Mouse (Mus musculus) lung, embryonic 14.5 days (tissue): ENCODE measurements around the gene Vwa5b1. TPM values are rescaled to one million over a fixed set of nuclear protein-coding genes. Genes with fewer than 3 reads are reported as not detected.

Experiments
- ATAC-seq: fragments of 200-750 bp; cut with Nextera tagmentation; 2 replicates; pipeline ENCODE4 v1.8.0; 2017; ENCODE audit warnings: mild to moderate bottlenecking, moderate TSS enrichment, moderate library complexity; ENCODE audit not compliant: insufficient read depth
- DNase-seq: peaks from one replicate; pipeline ENCODE4 v3.0.0-alpha.2; 2015
- H3K27ac ChIP-seq: fragments of 300-500 bp; sonication (generic); 2 replicates; pipeline ENCODE4 v1.5.1; 2014; ENCODE audit warnings: low read depth, mild to moderate bottlenecking, moderate library complexity
- H3K27me3 ChIP-seq: fragments of 300-500 bp; sonication (generic); 2 replicates; pipeline ENCODE4 v1.6.1; 2014; ENCODE audit warnings: low read length, control low read depth; ENCODE audit not compliant: insufficient read depth
- H3K36me3 ChIP-seq: fragments of 300-500 bp; sonication (generic); 2 replicates; pipeline ENCODE4 v1.6.1; 2014; ENCODE audit warnings: control low read depth; ENCODE audit not compliant: insufficient read depth
- H3K4me1 ChIP-seq: fragments of 300-500 bp; sonication (generic); 2 replicates; pipeline ENCODE4 v1.6.1; 2014; ENCODE audit warnings: antibody characterized with exemption, control low read depth; ENCODE audit not compliant: insufficient read depth
- H3K4me2 ChIP-seq: fragments of 300-500 bp; sonication (generic); 2 replicates; pipeline ENCODE4 v1.6.1; 2014; ENCODE audit warnings: mild to moderate bottlenecking
- H3K4me3 ChIP-seq: fragments of 300-500 bp; sonication (generic); 2 replicates; pipeline ENCODE4 v1.5.1; 2014; ENCODE audit warnings: low read depth, low read length
- H3K9ac ChIP-seq: fragments of 300-500 bp; sonication (generic); 2 replicates; pipeline ENCODE4 v1.6.1; 2014
- H3K9me3 ChIP-seq: fragments of 300-500 bp; sonication (generic); 2 replicates; pipeline ENCODE4 v1.6.1; 2016; ENCODE audit warnings: low read depth, low read length, control low read depth
- CTCF ChIP-seq: IDR thresholded peaks from 2 replicates; pipeline ENCODE4 v1.5.1; 2016; ENCODE audit warnings: antibody characterized with exemption, low read depth
- WGBS: fragments of 180-500 bp; shearing (Covaris S2); extraction: QIAGEN DNeasy Blood & Tissue Kit; methylation state at CpG from one replicate; pipeline ENCODE4 v1.1.7; 2014; 5-methylcytosine and 5-hydroxymethylcytosine counted together
- polyA plus RNA-seq: library from polyadenylated mRNA; unstranded; fragments of >200 nt; fragmentation: Nextera tagmentation; extraction: Ambion mirVana; gene quantifications from 2 replicates; pipeline ENCODE4 v1.2.1, GENCODE M21; 2014

Gene Vwa5b1
- polyA plus RNA-seq: 0.11 and 0.15 TPM in 2 replicates

- Histone ChIP-seq H3K27me3 (no peaks in the 10 kb centered on the region), H3K36me3 (no peaks in the 10 kb centered on the region), H3K27ac (no peak within 1 kb of the TSS), H3K9me3 (no peaks in the 10 kb centered on the region), H3K4me2 (no peak within 1 kb of the TSS), H3K4me3 (no peak within 1 kb of the TSS), H3K9ac (no peak within 1 kb of the TSS), H3K4me1 (no peaks in the 10 kb centered on the region)
- 10% methylated on average over 8 of the region's 8 CpGs for WGBS
- ATAC-seq: no peak
- DNase-seq: peak; percentile 3
- no peak for TF ChIP-seq CTCF
Measured at GRCm38 (mm10) chr4:138635428-138636145, at the start of gene Vwa5b1. Gene Vwa5b1, minus strand, starts transcription at chr4:138635884.

GRCm38 (mm10) chr4:138682760-138683159, 47.1 kb upstream of the Vwa5b1 start:
- Histone ChIP-seq H3K4me2 (no peak overlapping the region), H3K27me3 (no peaks in the 10 kb centered on the region), H3K4me3 (no peak overlapping the region), H3K4me1 (no peaks in the 10 kb centered on the region), H3K36me3 (no peaks in the 10 kb centered on the region), H3K9me3 (no peaks in the 10 kb centered on the region), H3K27ac (no peak overlapping the region), H3K9ac (no peak overlapping the region)
- ATAC-seq: no peak
- DNase-seq: no peak
- WGBS: 65% methylated on average over 2 of the region's 2 CpGs
- TF ChIP-seq CTCF: no peak

- TF ChIP-seq CTCF: no peak
- H3K27me3 ChIP-seq: no peaks in the 10 kb centered on the region
Measured at GRCm38 (mm10) chr4:138680124-138680523, 44.4 kb upstream of the Vwa5b1 start.

GRCm38 (mm10) chr4:138677579-138677978, 41.9 kb upstream of the Vwa5b1 start:
- no peaks in the 10 kb centered on the region for H3K9me3 ChIP-seq
- no peak overlapping the region for H3K4me3 ChIP-seq
- H3K4me1 ChIP-seq: no peaks in the 10 kb centered on the region
- WGBS: 20% methylated on average over 16 of the region's 16 CpGs
- no peak for TF ChIP-seq CTCF
- H3K27ac ChIP-seq: no peak overlapping the region
- H3K36me3 ChIP-seq: no peaks in the 10 kb centered on the region
- H3K4me2 ChIP-seq: no peak overlapping the region
- DNase-seq: peak; percentile 72
- no peak overlapping the region for H3K9ac ChIP-seq
- ATAC-seq: no peak
- H3K27me3 ChIP-seq: no peaks in the 10 kb centered on the region

More at GRCm38 (mm10) chr4:138680124-138680523, 44.4 kb upstream of the Vwa5b1 start:
- Histone ChIP-seq H3K9me3 (no peaks in the 10 kb centered on the region), H3K4me3 (no peak overlapping the region), H3K36me3 (no peaks in the 10 kb centered on the region), H3K4me1 (no peaks in the 10 kb centered on the region), H3K27ac (no peak overlapping the region), H3K9ac (no peak overlapping the region), H3K4me2 (no peak overlapping the region)
- ATAC-seq (no peak), DNase-seq (no peak)
- 67% methylated on average over 4 of the region's 4 CpGs for WGBS

GRCm38 (mm10) chr4:138676480-138676879, 40.8 kb upstream of the Vwa5b1 start:
- Histone ChIP-seq H3K4me3 (no peak overlapping the region), H3K27ac (no peak overlapping the region), H3K9ac (no peak overlapping the region), H3K27me3 (no peaks in the 10 kb centered on the region), H3K4me1 (no peaks in the 10 kb centered on the region), H3K36me3 (no peaks in the 10 kb centered on the region), H3K9me3 (no peaks in the 10 kb centered on the region), H3K4me2 (no peak overlapping the region)
- WGBS: 10% methylated on average over 16 of the region's 16 CpGs
- DNase-seq (peak; percentile 87), ATAC-seq (no peak)
- no peak for TF ChIP-seq CTCF

GRCm38 (mm10) chr4:138672160-138672559, 36.5 kb upstream of the Vwa5b1 start:
- Histone ChIP-seq H3K27me3 (no peaks in the 10 kb centered on the region), H3K27ac (no peak overlapping the region), H3K4me2 (no peak overlapping the region), H3K4me1 (no peaks in the 10 kb centered on the region), H3K9ac (no peak overlapping the region), H3K9me3 (no peaks in the 10 kb centered on the region), H3K36me3 (no peaks in the 10 kb centered on the region), H3K4me3 (no peak overlapping the region)
- 39% methylated on average over 4 of the region's 4 CpGs for WGBS
- TF ChIP-seq CTCF: no peak
- no peak for ATAC-seq
- no peak for DNase-seq

- no peak for DNase-seq
Measured at GRCm38 (mm10) chr4:138670093-138670889, 34.6 kb upstream of the Vwa5b1 start.

More at GRCm38 (mm10) chr4:138670093-138670889, 34.6 kb upstream of the Vwa5b1 start:
- no peak overlapping the region for H3K9ac ChIP-seq
- WGBS: 66% methylated on average over 11 of the region's 11 CpGs
- no peak for ATAC-seq
- no peak for TF ChIP-seq CTCF
- no peak overlapping the region for H3K4me3 ChIP-seq
- no peaks in the 10 kb centered on the region for H3K9me3 ChIP-seq
- no peaks in the 10 kb centered on the region for H3K27me3 ChIP-seq
- no peaks in the 10 kb centered on the region for H3K4me1 ChIP-seq
- H3K4me2 ChIP-seq: no peak overlapping the region
- H3K36me3 ChIP-seq: no peaks in the 10 kb centered on the region
- H3K27ac ChIP-seq: no peak overlapping the region
